Mouse (Mus musculus) lung, embryonic 16.5 days (tissue): Measurements from ENCODE around the gene Naaladl1. TPM values are rescaled to one million over a fixed set of nuclear protein-coding genes. Genes with fewer than 3 reads are reported as not detected.

ENCODE experiments used
- ATAC-seq: fragments of 200-750 bp; cut with Nextera tagmentation; 2 replicates; pipeline ENCODE4 v1.8.0; 2017; ENCODE audit warnings: low read depth, mild to moderate bottlenecking, moderate library complexity
- H3K27ac ChIP-seq: fragments of 300-500 bp; sonication (generic); 2 replicates; pipeline ENCODE4 v1.5.1; 2014; ENCODE audit warnings: mild to moderate bottlenecking, control low read depth, low read length
- H3K27me3 ChIP-seq: fragments of 300-500 bp; sonication (generic); 2 replicates; pipeline ENCODE4 v1.6.1; 2014; ENCODE audit warnings: low read depth, low read length, mixed read lengths; ENCODE audit not compliant: control insufficient read depth, insufficient read depth
- H3K36me3 ChIP-seq: fragments of 300-500 bp; sonication (generic); 2 replicates; pipeline ENCODE4 v1.6.1; 2014; ENCODE audit warnings: low read length; ENCODE audit not compliant: control insufficient read depth, insufficient read depth
- H3K4me1 ChIP-seq: fragments of 300-500 bp; sonication (generic); replicated peaks from 2 replicates; pipeline ENCODE4 v1.6.1; 2014; ENCODE audit warnings: low read length, mixed read lengths; ENCODE audit not compliant: control insufficient read depth, insufficient read depth
- H3K4me2 ChIP-seq: fragments of 300-500 bp; sonication (generic); 2 replicates; pipeline ENCODE4 v1.6.1; 2014; ENCODE audit warnings: low read depth, low read length, control low read depth
- H3K4me3 ChIP-seq: fragments of 300-500 bp; sonication (generic); 2 replicates; pipeline ENCODE4 v1.5.1; 2014; ENCODE audit warnings: mild to moderate bottlenecking, low read length, control low read depth
- H3K9ac ChIP-seq: fragments of 300-500 bp; sonication (generic); 2 replicates; pipeline ENCODE4 v1.6.1; 2014; ENCODE audit warnings: low read length, control low read depth
- H3K9me3 ChIP-seq: fragments of 300-500 bp; sonication (generic); 2 replicates; pipeline ENCODE4 v1.6.1; 2016; ENCODE audit warnings: low read length; ENCODE audit not compliant: control insufficient read depth
- WGBS: fragments of 180-500 bp; shearing (Covaris S2); extraction: QIAGEN DNeasy Blood & Tissue Kit; methylation state at CpG from one replicate; pipeline ENCODE4 v1.1.7; 2014; 5-methylcytosine and 5-hydroxymethylcytosine counted together
- polyA plus RNA-seq: library from polyadenylated mRNA; unstranded; fragments of >200 nt; fragmentation: Nextera tagmentation; extraction: Ambion mirVana; gene quantifications from 2 replicates; pipeline ENCODE4 v1.2.1, GENCODE M21; 2015

The Naaladl1 gene
- polyA plus RNA-seq, 1 experiment from 2014 or later, result 0.29 TPM

DNA sequence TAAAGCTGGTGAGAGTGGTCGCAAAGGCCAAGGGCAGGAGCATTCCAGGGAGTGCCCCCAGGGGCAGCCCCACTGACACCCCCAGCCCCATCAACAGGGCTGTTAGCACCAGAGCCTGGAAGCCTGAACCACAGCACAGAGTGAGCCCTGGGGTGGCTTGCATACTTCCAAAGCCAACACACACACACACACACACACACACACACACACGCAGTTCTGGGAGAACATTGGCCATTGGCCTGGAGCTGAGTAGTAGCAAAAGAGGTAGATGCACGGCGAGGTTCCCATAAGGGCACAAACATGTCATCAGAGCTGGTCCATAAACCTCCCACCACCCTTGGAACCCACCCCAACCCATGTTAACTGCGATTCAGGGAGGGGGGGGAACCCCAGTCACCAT is 39.0 kb upstream of the Naaladl1 start:
- no peak overlapping the region for H3K27ac ChIP-seq
- no peak for ATAC-seq
- peak overlapping the region; percentile 64 for H3K9ac ChIP-seq
- H3K27me3 ChIP-seq, result no peaks in the 10 kb centered on the region
- peaks cover 27% of the 10 kb centered on the region for H3K4me1 ChIP-seq
- H3K4me3 ChIP-seq, result peak overlapping the region; percentile 49
- H3K36me3 ChIP-seq, result peaks cover 15% of the 10 kb centered on the region
- H3K9me3 ChIP-seq, result no peaks in the 10 kb centered on the region
- peak overlapping the region; percentile 93 for H3K4me2 ChIP-seq
- WGBS, result 29% methylated on average over 5 of the region's 5 CpGs

DNA sequence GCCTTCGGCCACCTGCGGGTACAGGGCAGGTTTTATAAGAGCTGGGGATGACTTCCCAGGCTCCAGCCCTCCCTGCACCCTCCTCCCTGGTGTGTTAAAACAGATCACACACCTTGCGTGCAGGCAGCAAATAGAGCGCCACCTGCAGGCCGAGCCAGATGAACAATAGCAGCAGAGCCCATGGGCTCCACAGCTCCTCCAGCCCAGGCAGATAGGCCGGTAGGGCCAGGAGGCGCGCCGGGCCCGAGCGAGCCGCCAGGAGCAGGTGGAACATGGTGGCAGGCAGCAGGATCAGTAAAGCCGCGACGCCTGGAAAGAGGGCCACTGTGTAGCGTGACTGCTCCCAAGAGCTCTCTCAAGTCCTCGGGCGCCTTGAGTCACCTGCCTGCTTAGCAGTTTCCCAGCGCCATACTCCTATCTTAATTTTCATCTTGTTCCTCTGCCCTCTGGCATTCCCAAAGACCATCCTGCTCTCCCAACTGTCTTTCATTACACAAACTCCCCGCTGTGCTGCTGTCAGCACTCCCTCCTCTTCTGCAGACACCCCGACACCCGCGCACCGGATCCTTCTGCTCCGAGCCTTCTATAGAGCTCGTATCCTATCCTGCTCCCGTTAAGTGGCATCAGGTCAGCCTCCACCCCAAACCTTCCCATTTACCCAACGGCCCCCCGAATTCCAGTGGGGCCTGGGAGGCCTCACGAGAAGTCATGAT is 38.4 kb upstream of the Naaladl1 start:
- H3K36me3 ChIP-seq, result peaks cover 15% of the 10 kb centered on the region
- H3K4me3 ChIP-seq, result peak overlapping the region; percentile 49
- H3K9me3 ChIP-seq, result no peaks in the 10 kb centered on the region
- H3K4me2 ChIP-seq, result peak overlapping the region; percentile 93
- WGBS, result under 1% methylated on average over 30 of the region's 30 CpGs
- H3K4me1 ChIP-seq, result peaks cover 24% of the 10 kb centered on the region
- H3K27ac ChIP-seq, result peak overlapping the region; percentile 41
- H3K27me3 ChIP-seq, result no peaks in the 10 kb centered on the region
- ATAC-seq, result peak; percentile 53
- H3K9ac ChIP-seq, result peak overlapping the region; percentile 64

- Histone ChIP-seq H3K9ac (peak within 1 kb of the TSS; percentile 64), H3K4me3 (peak within 1 kb of the TSS; percentile 49), H3K9me3 (no peaks in the 10 kb centered on the region), H3K27me3 (no peaks in the 10 kb centered on the region), H3K4me1 (peaks cover 17% of the 10 kb centered on the region), H3K36me3 (peaks cover 18% of the 10 kb centered on the region), H3K4me2 (peak within 1 kb of the TSS; percentile 93), H3K27ac (peak within 1 kb of the TSS; percentile 54)
- ATAC-seq, result peak; percentile 96
- 9% methylated on average over 33 of the region's 33 CpGs for WGBS
Measured at GRCm38 (mm10) chr19:6067724-6068415, 37.7 kb upstream of the Naaladl1 start, which contains the start of gene Tm7sf2. TSS of gene Tm7sf2 (minus strand) at chr19:6068373.

- no peak for ATAC-seq
- 68% methylated on average over 4 of the region's 4 CpGs for WGBS
- peaks cover 16% of the 10 kb centered on the region for H3K4me1 ChIP-seq
- peaks cover 19% of the 10 kb centered on the region for H3K36me3 ChIP-seq
- no peak overlapping the region for H3K4me2 ChIP-seq
- H3K27ac ChIP-seq, result no peak overlapping the region
- no peaks in the 10 kb centered on the region for H3K27me3 ChIP-seq
- no peaks in the 10 kb centered on the region for H3K9me3 ChIP-seq
- H3K9ac ChIP-seq, result no peak overlapping the region
- H3K4me3 ChIP-seq, result no peak overlapping the region
Measured at GRCm38 (mm10) chr19:6068951-6069350, 36.6 kb upstream of the Naaladl1 start.

GRCm38 (mm10) chr19:6069851-6070250 is 35.7 kb upstream of the Naaladl1 start:
- H3K9ac ChIP-seq, result no peak overlapping the region
- H3K4me2 ChIP-seq, result no peak overlapping the region
- no peak for ATAC-seq
- H3K27ac ChIP-seq, result no peak overlapping the region
- H3K36me3 ChIP-seq, result peaks cover 21% of the 10 kb centered on the region
- peaks cover 16% of the 10 kb centered on the region for H3K4me1 ChIP-seq
- no peaks in the 10 kb centered on the region for H3K27me3 ChIP-seq
- no peak overlapping the region for H3K4me3 ChIP-seq
- no peaks in the 10 kb centered on the region for H3K9me3 ChIP-seq
- 83% methylated on average over 10 of the region's 10 CpGs for WGBS

DNA sequence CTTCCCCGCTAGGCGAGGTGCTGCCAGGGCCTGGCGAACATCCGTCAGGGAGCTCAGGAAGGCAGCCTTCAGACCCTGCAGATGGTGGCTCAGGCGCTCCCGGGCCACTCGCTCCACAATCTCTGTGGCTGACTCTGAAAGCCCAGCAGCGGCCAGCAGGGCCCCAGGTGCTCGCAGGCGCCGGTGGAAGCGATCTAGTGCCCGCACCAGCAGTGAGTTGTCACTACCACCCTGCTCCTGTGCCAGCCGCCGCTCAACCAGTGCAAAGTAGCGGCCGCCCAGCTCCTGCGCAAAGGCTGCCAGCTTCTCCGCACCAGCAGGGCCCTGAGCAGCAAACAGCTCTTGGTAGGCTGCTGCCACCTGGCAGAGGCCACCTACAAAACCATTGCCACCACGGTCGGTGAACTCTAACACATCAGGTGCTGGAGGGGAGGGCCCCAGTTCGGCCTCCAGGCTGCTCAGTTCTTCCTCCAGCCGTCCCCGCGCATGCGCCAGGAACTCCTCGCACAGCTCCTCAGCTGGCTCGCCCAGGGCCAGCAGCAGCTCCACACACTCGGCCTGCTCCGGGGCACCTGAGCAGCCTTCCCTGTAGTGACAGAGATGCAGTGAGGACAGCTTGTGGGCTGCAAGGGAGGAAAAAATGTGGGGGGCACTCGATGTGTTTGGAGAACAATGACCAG is 34.9 kb upstream of the Naaladl1 start:
- 86% methylated on average over 31 of the region's 31 CpGs for WGBS
- no peak overlapping the region for H3K4me3 ChIP-seq
- H3K27ac ChIP-seq, result no peak overlapping the region
- H3K36me3 ChIP-seq, result peaks cover 24% of the 10 kb centered on the region
- H3K4me2 ChIP-seq, result no peak overlapping the region
- H3K9ac ChIP-seq, result no peak overlapping the region
- peaks cover 16% of the 10 kb centered on the region for H3K4me1 ChIP-seq
- no peak for ATAC-seq
- H3K9me3 ChIP-seq, result no peaks in the 10 kb centered on the region
- no peaks in the 10 kb centered on the region for H3K27me3 ChIP-seq

GRCm38 (mm10) chr19:6071261-6071660 is 34.3 kb upstream of the Naaladl1 start:
- WGBS, result 92% methylated on average over 19 of the region's 19 CpGs
- H3K27ac ChIP-seq, result no peak overlapping the region
- H3K9ac ChIP-seq, result no peak overlapping the region
- H3K4me3 ChIP-seq, result no peak overlapping the region
- H3K4me2 ChIP-seq, result no peak overlapping the region
- H3K27me3 ChIP-seq, result no peaks in the 10 kb centered on the region
- no peaks in the 10 kb centered on the region for H3K9me3 ChIP-seq
- peaks cover 24% of the 10 kb centered on the region for H3K36me3 ChIP-seq
- peaks cover 20% of the 10 kb centered on the region for H3K4me1 ChIP-seq
- ATAC-seq, result no peak

- no peaks in the 10 kb centered on the region for H3K27me3 ChIP-seq
- peaks cover 20% of the 10 kb centered on the region for H3K36me3 ChIP-seq
- no peaks in the 10 kb centered on the region for H3K9me3 ChIP-seq
- H3K4me2 ChIP-seq, result no peak overlapping the region
- no peak overlapping the region for H3K27ac ChIP-seq
- ATAC-seq, result no peak
- peaks cover 6% of the 10 kb centered on the region for H3K4me1 ChIP-seq
- no peak overlapping the region for H3K9ac ChIP-seq
- no peak overlapping the region for H3K4me3 ChIP-seq
- 90% methylated on average over 5 of the region's 5 CpGs for WGBS
Measured at GRCm38 (mm10) chr19:6073889-6074288, 31.7 kb upstream of the Naaladl1 start.
